Mouse (Mus musculus) heart, postnatal 0 days (tissue): ENCODE measurements around the gene Rnf2.

Experiments
- CTCF ChIP-seq: IDR thresholded peaks from 2 replicates; pipeline ENCODE4 v1.5.1; 2016; ENCODE audit warnings: antibody characterized with exemption, control low read depth, low read depth
- EP300 ChIP-seq: IDR thresholded peaks from 2 replicates; pipeline ENCODE4 v1.6.1; 2016; ENCODE audit warnings: antibody characterized with exemption, low read depth

DNA sequence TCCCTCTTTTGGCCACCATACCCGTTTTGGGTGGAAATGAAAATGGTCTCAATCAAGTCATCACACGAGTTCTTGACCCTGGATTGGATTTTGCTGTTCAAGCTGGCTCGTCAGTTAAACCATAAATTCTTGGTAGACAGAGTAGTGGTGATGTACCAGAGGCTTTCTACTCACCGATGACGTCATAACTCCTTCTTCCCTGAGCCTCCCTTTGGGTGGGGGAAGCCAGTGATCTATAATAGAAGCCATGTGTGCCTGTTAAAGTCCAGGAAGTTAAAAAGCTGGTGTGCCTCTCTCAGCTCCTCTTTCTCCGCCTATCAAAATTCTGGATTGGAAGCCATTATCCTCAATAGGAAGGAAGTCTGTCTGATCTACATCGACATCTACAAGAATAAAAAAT is 49.0 kb upstream of the Rnf2 start:
- TF ChIP-seq CTCF, result no peak
- no peak for TF ChIP-seq EP300
